Mouse (Mus musculus): ENCODE data around the gene Zdhhc21.

Gene Zdhhc21

DNA sequence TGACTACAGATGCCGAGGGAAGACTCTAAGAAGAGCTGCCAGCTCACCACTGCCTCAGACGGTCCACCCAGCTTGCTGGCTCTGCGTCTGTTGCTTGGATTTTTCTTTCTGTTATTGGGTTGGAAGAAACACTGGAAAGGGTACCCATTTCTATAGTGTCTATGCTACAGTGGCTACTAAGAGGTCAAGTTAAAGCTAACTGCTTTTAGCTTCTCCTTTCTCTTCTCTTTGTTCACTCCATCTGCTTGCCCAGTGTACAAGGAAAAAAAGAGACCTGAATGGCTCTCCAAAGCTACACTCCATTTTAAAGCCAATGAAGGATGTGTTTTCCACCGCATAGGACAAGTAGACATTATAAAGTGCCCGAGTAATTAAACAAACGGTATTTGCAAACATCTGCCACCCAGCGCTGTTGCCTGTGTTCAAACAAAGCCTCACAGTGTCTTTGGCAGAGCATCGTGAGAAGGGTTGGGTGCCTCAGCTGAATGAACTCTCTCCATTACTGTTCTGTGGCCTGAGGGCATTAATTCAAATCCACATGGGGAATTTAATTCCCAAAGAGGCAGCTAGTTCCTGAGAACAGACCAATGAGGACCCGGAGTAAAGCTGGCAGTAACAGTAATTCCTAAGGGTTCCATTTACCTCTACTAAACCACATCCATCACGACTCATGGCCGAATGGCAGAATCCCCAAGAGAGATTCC is 94.1 kb downstream of the Zdhhc21 start:
- no peak for DNase-seq (ENCODE audit: low spot score in 2 of 2)

DNA sequence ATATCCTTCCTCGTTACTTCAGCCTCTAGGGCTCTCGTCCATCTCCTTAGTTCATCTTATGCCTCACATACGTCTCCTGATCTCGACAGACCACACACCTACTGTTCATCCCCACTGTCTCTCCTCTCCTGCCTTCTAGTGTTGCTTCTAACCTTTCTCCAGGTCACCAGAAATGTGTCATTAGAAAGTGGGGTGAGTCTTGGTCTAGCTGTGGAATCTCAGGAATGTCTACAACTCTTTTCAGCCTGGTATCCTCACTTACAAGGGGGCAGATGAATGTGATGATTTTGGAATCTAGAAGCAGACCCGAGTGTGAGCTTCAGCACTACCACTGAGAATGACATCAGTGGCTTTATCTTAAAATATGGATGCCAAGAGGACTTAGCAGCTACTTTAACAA is 96.2 kb downstream of the Zdhhc21 start:
- no peak for DNase-seq (ENCODE audit: low spot score in 2 of 2)

DNA sequence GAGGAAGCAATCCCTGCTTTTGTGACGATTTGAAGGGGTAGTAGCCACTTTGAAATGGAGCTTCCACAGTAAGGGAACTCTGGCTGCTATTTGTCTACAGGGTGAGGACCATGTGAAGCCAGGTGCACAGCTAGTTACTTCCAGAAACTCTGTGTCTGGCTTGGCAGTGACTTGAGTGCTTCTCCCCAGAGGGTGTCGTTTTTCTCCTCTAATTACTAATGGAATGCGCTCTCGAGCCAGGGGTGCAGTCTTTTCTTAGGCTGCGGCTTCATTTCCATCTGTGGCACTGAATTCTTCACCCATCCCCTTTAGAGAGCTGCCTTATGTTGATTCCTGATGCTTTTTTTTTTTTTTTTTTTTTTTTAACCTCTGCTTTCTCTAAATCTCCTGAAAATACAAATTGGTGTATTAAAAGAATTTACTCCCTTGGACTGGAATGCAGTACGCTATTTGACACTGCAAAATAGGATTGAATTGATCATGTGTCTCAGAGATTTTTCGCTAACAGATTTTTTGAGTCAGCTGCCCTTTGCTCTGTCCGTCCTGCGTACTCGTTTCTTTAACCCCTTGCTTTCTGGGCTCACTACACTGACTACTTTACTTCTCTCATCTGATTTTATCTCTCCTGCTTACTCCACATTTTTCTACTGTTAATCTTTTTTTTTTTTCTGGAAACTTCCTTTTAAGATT is 97.2 kb downstream of the Zdhhc21 start:
- DNase-seq (ENCODE audit: low spot score in 2 of 2) = no peak

DNA sequence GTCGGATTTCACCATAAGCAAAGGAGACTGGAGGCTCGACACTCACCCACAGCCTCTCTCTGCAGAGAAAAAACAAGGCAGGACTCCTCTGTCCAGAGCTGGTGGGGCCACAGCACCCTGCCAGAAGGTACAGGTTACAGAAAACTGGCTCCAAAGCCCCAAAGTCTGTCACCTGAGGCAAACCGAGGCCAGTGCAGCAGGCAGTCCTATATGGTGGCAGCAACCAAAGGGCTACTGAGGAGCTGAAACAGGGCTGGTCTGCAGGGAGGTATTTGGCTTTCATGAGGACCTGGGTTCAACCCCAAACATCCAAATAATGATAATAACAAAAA is 103.5 kb downstream of the Zdhhc21 start:
- no peak for DNase-seq (ENCODE audit: low spot score in 2 of 2)

DNA sequence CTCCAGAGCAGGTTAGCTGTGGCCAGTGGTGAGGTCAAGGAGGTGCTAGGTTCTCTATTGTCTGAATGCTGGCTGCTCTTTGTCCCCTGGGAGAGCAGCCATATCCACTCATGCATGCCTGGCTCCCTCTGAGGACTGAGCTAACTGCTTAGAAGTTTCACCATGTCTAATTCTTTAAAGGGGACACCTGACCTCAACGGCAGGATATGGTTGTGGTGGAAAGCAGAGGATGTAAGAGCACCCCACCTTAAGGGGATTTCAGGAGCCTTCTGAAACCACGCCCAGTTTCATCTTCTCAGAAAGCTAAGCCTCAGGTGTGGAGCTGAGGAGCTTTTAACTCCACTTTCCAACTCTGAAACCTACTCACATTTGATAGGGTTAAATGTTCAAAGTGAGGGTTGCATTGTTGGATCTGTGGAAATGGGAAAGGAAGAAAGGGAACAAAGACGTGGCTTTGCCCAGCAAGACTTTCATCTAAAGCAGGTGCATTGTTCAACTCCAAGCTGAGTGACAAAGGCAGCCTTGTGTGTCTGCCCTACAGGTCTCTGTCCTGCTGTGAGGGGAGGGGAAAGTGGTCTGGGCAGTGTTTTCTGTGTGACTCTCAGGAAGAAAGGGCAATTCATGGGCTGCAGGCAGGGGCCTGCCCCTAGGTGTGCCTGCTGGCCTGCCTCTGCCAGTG is 104.0 kb downstream of the Zdhhc21 start:
- no peak for DNase-seq (ENCODE audit: low spot score in 2 of 2)
